Mouse (Mus musculus): ENCODE data around the gene Vamp8. TPM values are rescaled to one million over a fixed set of nuclear protein-coding genes. Genes with fewer than 3 reads are reported as not detected.
A peak's percentile ranks its signal among the peaks of the same experiment; 100 is the strongest.

Gene Vamp8
- 100 to 1,000 TPM; 142 to 179 (median 157) TPM for total RNA-seq (2022)

GRCm38 (mm10) chr6:72389941-72390771 is at the start of gene Vamp8:
TSS of gene Vamp8 (minus strand) at chr6:72390703.
- peak; percentile 85 for DNase-seq

GRCm38 (mm10) chr6:72439355-72440185 is 49.1 kb upstream of the Vamp8 start, which contains the start of gene Mat2a:
TSS of gene Mat2a (minus strand) at chr6:72439558.
- peak; percentile 93 for DNase-seq

- DNase-seq: peak; percentile 90
These were observed 48.4 kb upstream of the Vamp8 start for GRCm38 (mm10) chr6:72438862-72439354.

- no peak for DNase-seq
These were observed 47.7 kb upstream of the Vamp8 start for GRCm38 (mm10) chr6:72438226-72438625.

- DNase-seq: no peak
These were observed 41.6 kb upstream of the Vamp8 start for GRCm38 (mm10) chr6:72432153-72432552.

GRCm38 (mm10) chr6:72430989-72431921 is 40.8 kb upstream of the Vamp8 start:
- DNase-seq: no peak

GRCm38 (mm10) chr6:72429061-72429842 is 38.7 kb upstream of the Vamp8 start:
- DNase-seq: no peak

GRCm38 (mm10) chr6:72428036-72428435 is 37.5 kb upstream of the Vamp8 start:
- peak; percentile 61 for DNase-seq

GRCm38 (mm10) chr6:72425646-72426045 is 35.1 kb upstream of the Vamp8 start:
- no peak for DNase-seq

- no peak for DNase-seq
These were observed 30.4 kb upstream of the Vamp8 start for GRCm38 (mm10) chr6:72420901-72421300.

GRCm38 (mm10) chr6:72419806-72420205 is 29.3 kb upstream of the Vamp8 start:
- DNase-seq: no peak

- no peak for DNase-seq
These were observed 27.8 kb upstream of the Vamp8 start for GRCm38 (mm10) chr6:72418279-72418678.

GRCm38 (mm10) chr6:72415964-72416772 is 25.7 kb upstream of the Vamp8 start:
- no peak for DNase-seq

GRCm38 (mm10) chr6:72415181-72415580 is 24.7 kb upstream of the Vamp8 start:
- DNase-seq: no peak

GRCm38 (mm10) chr6:72414076-72414756 is 23.7 kb upstream of the Vamp8 start, which contains the start of gene Ggcx:
TSS of gene Ggcx (plus strand) at chr6:72414308.
- peak; percentile 94 for DNase-seq

- DNase-seq: no peak
These were observed 20.0 kb upstream of the Vamp8 start for GRCm38 (mm10) chr6:72410518-72410917.

- no peak for DNase-seq
These were observed 19.5 kb upstream of the Vamp8 start for GRCm38 (mm10) chr6:72410003-72410402.

GRCm38 (mm10) chr6:72409567-72409966 is 19.1 kb upstream of the Vamp8 start:
- DNase-seq: no peak

- peak; percentile 78 for DNase-seq
These were observed 16.6 kb upstream of the Vamp8 start for GRCm38 (mm10) chr6:72407119-72407518.

- DNase-seq: no peak
These were observed 14.9 kb upstream of the Vamp8 start for GRCm38 (mm10) chr6:72405356-72405755.

Measured in adrenal gland, adult 8-10 months (tissue).